Mouse (Mus musculus) CD4-positive, CD25-positive, alpha-beta regulatory T cell, adult 4 months (primary cell): ENCODE results near the gene Fdxacb1. TPM values are rescaled to one million over a fixed set of nuclear protein-coding genes. Genes with fewer than 3 reads are reported as not detected.

Experiments
- ATAC-seq: one replicate; pipeline ENCODE4 v1.8.0; 2017
- polyA plus RNA-seq, 2 experiments: library from polyadenylated mRNA; unstranded; fragments of 100-300 nt; shearing (Covaris generic); gene quantifications; one replicate each; pipeline ENCODE4 v1.2.1; 2017

Gene Fdxacb1
- polyA plus RNA-seq, 2 experiments from 2014 or later: 6.5 to 17.9 TPM

DNA sequence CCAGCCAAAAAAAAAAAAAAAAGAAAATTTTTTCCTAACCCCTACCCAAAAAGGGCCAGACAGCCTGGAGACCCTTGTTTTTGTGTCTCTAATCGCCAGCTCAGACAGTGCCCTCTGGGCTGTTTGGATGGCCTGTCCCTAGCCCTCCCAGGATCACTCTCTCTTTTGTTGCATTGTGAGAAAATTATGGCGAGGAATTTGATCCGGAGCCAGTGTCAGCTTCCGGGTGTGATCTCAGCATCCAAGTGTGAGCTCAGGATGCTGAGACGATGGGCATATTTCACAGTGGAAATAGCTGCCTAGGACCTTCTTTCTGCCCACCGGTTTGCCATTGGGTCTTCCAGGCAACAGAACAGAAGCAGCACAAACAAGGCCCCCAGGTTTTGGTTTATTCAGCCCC lies 17.3 kb upstream of the Fdxacb1 start:
- no peak for ATAC-seq

DNA sequence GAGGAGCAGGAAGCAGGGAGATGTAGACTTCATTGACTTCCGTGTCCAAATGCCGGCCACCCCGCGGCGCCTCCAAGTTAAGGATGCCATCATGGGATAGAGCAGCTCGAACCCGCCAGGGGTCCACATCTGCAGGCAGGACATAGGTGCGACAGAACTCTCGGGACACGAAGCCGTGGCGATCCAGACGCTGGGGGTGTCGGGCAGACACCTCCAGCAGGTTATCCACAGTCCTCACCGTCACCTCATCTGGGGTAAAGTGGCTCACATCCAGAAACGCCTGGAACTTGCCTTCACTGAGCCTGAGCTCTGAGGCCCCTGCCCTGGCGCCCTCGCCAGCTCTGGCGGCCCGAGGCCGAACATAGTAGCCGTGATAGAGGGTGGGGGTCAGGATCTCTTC lies 16.7 kb upstream of the Fdxacb1 start, which contains the start of gene Cryab:
Gene Cryab, plus strand, starts transcription at position 3 of the 400 bp plus-strand sequence.
- ATAC-seq: no peak

DNA sequence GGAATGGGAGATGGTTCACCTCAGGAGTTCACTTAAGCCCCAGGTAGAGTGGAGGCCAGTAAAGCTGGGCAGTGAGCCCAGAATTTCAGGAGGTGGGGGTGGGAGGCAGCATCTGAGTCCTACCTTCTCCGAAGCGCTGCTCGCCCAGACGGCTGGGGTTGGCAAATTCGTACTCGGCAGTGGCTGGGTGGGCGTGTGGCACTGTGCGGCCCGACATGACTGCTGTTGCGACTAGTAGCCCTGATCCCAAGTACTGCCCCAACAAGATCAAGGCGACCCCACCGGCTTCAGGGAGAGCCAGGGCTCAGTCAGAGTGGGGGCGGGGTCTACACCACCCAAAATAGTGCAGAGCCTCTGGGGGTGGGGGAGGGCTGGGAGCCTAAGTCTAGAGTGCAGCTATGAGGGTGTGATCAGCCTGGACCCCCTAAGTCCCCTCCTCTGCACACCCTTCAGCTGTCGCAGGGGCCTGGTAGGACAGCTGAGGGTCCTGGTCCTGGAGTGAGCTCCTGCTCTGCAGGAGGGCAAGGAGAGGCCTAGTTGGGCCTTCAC lies 15.9 kb upstream of the Fdxacb1 start, which contains the start of gene Hspb2:
Gene Hspb2, minus strand, starts transcription at position 301 of the 549 bp plus-strand sequence.
- ATAC-seq: no peak

DNA sequence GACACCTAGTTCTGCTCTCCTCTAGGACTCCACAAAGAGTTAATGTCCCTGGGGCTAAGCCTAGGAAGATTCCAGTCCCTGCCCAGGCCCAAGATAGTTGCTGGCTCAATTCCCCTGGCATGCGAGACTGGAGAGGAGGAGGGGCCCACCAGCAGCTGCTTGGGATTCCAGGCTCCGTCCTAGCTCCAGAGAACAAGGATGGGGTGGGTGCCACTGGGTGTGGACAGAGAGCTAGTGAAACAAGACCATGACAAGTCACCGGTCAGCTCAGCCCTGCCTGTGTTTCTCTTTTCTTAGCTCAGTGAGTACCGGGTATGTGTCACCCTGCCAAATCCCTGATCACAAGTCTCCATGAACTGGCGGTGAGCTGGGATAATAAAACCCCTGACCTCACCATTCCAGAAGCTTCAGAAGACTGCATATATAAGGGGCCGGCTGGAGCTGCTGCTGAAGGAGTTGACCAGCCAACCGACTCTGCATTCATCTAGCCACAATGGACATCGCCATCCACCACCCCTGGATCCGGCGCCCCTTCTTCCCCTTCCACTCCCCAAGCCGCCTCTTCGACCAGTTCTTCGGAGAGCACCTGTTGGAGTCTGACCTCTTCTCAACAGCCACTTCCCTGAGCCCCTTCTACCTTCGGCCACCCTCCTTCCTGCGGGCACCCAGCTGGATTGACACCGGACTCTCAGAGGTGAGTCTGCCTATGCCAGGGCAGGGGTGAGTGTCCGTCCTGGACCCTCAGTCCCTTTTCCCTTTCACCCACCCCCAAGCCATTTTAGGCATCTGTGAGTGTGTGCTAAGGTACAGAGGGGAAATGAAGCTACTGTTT lies 15.0 kb upstream of the Fdxacb1 start:
- no peak for ATAC-seq

DNA sequence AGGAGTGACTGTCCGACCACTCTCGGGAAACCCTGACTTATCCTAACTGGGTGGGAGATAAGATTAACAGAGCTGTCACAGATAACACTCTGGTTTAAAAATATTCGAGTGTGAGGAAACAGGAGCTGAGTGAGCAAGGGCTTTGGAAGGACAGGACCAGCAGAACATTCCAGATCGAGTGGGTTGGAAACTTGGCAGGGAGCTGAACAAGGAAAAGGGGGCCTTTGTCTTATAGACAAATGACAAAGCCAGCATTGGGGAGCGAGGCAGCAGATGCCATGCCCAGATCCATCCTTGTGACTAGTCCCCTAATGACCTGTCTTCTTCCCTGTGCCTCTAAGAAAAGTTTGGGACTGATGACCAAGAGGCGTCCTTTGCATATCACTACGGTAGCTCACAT lies 14.1 kb upstream of the Fdxacb1 start:
- ATAC-seq: no peak

DNA sequence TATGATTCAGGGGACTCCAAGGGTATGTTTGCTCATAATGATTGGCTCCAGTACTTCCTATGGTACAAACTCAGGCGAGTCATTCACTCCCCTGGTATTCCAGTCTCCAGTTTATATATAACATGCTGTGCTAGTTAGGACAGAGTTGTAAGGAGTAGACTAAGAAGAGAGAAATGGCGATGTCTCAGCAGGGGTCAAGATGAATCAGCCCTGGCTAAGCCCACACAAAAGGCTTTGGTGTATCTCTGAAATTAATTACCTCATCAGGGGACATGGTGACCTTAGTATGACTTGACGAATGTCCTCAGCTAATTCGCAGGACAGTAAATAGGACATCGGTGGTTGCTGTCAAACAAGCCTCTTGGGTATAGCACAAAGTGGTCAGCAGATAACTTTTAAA lies 11.3 kb upstream of the Fdxacb1 start:
- ATAC-seq: no peak

DNA sequence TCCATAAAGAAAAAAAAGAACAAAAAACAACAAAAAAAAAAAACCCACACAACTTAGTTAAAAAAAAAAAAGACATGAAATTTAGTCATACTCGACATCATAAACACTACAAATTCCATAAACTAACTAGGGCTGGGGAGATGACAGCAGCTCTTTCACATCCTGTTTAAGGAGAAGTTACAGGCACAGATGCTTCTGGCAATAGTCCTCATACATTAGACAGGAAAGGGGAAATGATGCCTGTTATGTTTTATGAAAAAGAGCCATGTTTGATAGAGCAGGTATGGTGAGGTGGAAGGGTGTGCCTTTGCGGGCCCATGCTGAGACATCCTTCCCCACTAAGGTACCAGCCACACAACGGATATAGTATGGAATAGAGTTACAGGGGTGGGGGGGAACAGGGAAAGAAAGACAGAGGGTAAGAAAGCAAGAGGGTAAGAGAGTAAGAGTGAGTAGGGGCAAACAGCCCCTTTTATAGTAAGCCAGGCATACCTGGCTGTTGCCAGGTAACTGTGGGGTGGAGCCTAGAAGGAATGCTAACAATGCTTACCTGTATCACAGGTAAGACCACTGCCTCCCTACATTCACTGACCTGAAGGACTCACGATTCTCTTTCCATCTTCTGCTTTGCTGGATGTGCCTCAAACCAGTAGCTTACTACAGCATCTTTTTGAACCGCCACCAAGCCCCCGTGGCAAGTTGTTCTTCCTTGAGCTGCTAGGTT lies 6.4 kb upstream of the Fdxacb1 start:
- no peak for ATAC-seq

DNA sequence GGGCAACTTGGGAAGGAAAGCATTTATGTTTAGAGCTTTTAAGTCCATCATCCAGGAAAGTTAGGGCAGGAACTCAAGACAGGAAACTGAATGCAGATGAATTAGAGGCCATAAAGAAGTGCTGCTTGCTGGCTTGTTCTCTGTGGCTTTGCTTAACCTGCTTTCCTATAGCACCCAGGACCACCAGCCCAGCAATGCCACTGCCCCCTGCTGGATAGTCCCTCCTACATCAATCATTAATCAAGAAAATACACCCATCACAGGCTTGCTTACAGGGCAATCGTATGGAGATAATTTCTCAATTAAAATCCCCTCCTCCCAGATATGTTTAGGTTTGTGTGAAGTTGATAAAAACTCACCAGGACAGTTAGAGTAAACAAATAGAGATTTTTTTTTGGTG lies 4.7 kb upstream of the Fdxacb1 start:
- no peak for ATAC-seq

DNA sequence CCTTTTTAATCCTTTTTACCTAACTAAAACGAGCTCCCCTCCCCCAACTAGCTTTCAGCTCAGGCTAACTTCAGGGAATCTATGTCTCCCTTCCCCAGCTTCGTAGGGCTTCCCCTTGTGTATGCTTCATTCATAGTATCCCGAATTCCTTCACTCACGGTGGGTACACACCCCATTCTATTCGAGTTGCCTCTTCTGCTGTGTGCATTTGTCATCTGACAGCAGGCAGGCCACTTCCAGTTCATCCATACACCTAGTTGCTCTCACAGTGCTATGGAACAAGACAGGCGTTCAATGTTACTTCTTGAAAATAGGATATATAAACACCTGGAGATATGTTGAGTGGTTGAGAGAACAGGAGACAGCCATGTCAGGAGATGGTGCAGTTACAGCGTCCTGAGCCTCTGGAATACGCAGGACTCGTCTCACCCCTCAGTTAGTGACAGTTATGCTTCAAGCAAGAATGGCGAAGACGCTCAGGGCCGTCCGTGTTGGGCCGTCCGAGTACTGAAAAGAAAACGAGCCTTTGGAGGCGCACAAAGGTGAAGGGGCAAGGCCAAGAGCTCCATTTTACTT lies 417 bp upstream of the Fdxacb1 start:
- peak; percentile 10 for ATAC-seq

DNA sequence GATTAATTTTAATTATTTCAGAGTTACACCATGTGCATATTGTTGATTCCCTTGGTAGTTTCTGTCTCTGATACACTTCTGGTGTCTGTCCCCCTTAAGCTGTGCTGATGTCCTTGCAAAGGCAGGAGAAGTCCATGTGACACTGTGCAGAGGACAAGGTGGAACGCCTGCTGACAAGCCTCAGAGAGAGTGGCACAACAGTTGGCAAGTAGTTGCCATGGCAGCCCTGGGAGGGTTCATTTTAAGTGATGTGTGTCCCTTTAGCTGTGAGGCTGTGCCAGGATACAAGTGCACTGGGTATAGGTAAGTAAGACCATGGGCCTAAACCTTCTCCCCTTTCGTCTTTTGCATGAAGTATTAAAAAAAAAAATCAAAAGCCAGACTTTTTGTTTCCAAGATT lies 2.0 kb downstream of the Fdxacb1 start:
- ATAC-seq: no peak

DNA sequence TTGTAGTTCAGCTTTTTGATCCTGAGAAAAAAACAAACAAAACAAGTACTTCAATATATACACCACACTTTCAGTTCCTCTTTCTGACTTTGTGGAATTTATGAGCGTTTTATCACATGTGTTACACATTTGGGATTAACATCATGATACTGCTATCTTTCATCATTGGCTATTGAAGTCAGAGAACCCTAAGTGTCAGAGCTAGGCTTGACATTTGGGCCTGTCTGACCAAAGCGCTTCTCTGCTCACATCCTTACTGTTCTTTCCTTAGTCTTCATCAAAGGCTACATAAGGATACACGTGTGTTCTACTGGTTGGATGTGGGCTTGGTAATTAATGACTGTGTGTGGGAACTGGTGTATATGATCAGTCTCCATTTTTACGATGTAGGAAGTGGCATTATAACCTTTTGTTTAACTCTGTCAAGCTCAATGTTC lies 6.0 kb downstream of the Fdxacb1 start:
- ATAC-seq: no peak

DNA sequence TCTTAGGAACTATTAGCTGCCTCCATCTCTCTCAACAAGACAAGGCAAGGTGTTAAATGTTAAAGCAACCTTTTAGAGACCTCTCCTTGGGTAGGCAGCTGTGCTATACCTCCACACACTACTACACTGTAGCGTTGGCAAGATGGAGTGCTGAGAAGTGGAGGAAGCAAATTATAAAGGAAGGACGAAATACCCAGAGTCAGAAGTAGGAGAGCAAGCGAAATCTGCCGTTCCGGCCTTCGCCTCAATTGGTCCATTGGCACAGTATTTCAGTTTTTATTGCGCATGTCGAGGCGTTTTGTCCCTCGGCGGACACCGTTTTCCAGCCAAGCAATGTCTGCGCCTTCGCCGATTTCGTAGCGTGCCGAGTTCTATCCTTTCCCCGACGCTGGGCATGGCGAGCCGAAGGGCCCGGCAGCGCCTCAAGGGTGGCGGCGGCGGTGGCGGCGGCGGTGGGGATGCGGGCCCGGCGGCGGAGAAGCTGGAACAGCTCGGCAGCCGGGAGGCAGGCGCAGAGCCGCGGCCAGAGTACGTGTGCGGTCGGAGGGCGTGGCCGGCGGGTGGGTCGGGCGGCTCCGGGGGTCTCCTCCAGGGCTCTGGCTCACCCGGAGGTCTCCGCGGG lies 7.1 kb downstream of the Fdxacb1 start, which contains the start of the genes Alg9 and 1110032A03Rik:
Gene Alg9, plus strand, starts transcription at position 29 of the 622 bp plus-strand sequence.
Gene 1110032A03Rik, minus strand, starts transcription at position 530 of the 622 bp plus-strand sequence.
- ATAC-seq: peak; percentile 82

DNA sequence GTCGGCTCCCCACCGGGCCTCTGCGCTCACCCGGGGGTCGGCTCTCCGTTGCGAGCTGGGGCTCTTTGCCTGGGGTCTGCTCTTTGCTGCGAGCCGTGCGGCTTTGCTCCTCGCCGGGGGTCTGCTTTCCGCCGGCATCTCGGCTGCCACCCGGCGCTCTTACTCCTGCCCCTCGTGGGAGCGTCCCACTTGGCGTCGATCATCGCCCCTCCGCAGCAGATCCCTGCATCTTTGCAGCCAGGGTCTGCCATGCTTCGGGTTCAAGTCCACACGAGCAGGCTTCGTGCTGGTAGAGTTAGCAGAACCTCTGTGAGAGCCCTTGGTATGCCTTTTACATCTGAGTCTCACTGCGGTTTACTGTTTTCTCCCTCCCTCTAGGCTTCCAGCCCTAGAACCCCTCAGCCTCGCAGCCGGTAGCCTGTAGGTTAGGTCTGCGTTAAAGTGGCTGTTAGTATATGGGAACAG lies 7.7 kb downstream of the Fdxacb1 start:
- peak; percentile 35 for ATAC-seq

DNA sequence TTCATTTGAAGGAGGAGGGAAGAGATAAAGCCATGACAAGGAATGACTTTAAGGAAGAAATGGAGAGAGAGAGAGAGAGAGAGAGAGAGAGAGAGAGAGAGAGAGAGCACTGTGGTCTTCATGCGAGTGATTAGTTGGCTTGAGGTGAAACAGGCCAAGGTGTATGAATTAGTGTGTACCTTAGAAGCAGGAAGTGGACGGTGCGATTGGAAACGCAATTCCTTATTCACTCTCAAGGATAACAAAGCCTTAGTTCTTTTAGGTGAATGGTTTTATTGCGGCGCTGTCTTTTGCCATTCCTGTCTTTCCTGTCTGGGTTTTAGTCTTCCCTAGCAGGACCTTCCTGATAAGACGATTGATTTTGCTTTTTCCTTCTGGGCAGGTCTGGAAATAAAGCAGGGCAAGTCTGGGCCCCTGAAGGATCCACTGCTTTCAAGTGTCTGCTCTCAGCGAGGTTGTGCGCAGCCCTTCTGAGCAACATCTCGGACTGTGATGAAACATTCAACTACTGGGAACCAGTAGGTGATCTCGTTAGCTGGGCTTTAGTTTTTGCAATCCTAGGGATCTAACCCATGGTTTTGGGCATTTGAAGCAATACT lies 8.2 kb downstream of the Fdxacb1 start:
- ATAC-seq: no peak

DNA sequence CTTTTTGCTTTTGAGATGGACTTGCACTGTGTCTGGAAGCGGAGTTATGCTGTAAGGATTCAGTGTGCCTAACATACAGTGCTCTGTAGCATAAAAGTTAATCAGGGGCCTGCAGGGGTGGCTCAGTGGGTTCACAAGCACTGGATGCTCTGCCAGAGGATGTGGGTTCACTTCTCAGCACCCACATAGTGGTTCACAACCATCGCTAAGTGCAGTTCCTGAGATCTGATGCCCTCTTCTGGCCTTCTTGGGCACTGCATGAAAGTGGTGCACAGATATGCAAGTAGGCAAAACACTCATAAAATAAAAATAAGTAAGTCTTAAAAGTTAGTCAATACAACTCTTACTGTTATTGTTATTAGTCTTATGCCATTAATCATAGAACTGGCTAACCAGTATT lies 14.1 kb downstream of the Fdxacb1 start:
- ATAC-seq: peak; percentile 64

DNA sequence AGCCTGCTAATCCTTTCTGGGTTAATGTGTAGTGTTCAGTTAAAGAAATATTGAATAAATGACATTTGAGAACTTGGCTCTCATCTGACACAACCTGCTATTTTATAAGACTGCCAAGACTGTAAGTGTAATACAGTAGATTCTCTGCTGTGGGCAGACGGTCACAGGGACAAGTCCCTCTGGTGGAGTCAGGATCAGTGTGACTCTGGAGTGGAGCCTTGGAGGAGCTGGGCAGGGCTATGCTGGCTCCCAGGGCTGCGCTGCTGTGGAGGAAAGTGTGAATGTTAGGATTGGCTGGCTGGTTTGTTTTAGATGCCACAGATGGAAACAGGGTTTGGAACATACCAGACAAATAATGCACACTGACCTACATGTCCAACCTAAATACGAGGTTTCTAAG lies 27.2 kb downstream of the Fdxacb1 start:
- no peak for ATAC-seq

DNA sequence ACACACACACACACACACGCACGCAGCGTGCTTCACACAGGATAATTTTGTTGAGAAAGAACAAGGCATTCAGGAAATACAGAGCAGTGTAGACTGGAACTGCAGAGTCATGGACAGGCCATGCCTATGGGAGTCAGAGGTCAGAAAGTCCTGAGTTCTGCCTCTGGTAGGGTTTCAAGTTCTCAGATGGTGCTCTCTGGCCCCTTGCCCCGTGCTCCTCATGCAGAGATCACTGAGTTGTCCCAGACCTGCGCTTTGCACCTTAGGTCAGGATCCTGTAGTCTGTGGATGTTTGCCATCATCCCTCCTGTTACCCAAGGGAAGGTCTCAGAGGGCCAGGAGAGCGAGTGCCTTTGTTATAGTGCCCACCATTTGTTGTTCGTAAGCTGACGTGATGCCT lies 28.7 kb downstream of the Fdxacb1 start:
- ATAC-seq: no peak

DNA sequence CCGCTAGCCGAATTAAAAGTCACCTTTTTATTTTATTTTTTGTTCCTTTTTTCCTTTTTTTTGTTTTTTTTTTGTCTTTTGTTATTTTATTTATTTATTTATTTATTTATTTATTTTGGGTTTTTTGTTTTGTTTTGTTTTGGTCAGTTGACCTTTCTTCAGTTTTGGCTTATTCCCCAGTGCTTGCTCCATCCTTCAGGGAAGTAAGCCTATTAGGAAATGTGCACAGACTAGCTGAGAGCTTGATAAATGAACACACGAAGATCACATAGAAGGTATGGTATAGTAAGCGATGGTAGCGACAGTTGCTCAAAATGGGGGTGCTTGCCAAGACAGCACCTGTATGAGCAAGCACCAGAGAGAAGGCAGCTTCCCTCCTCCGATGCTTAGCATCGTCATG lies 29.6 kb downstream of the Fdxacb1 start:
- no peak for ATAC-seq

DNA sequence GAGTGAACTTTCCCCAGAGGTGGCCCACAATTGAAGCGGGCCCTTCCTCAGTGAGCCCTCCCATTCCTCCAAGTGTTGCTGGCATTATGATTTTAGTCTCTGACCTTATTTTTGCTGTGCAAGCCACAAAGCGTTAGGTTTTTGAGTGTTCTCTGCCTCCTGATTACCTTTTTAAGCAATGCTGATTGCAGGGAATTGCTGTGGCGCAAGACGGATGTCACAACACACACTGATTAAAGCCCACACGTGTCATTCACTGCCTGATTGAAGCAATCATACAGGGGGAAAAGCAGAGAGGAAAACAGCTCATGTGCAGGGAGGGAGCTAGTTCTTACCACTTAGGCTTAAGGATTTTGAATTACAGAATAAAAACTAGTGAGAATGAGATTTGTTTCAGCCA lies 30.3 kb downstream of the Fdxacb1 start:
- ATAC-seq: no peak

DNA sequence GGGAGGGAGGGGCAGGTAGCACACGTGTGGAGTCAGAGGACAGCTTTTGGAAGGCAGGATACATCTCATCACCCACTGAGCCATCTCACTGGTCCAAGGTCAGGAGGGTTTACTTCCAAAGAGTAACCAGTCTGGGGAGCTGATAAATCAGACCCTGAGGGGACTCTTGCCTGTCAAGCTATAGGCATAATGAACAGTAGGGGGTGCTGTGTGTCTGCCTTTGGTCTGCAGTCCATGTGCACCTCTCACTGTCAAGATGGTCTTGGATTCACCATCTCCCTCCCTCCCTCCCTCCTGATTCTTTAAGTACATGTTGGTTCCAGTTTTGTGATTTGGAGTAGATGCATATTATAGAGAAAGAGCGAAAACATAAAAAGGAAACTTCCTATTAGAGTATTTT lies 32.9 kb downstream of the Fdxacb1 start:
- peak; percentile 76 for ATAC-seq

DNA sequence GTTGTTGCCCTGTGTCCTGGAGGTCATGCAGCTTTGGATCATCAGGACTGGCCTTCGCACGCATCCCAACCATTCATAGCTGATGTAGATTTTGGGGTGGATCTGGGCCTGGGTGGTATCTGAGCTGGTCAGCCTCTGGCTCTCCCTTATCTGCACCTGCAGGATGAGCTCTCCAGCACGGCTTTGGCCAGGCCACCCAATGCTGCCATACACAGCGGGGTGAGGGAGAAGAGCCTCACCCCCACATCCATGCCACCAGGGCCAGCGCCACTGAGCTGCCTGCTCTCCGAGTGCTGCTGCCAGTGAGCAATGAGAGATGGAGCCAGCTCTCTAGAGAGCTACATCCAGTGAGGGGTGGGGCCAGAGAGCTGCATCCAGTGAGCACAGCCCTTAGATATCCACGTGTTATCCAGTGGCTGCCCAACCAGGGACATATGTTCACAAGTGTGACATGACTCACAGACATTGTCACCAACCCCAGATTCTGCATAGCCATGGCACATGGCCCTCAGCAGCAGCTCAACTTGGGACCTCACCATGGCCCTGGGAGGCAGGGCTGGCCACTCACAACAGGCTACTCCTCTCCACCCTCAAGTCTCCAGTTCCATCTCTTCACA lies 35.1 kb downstream of the Fdxacb1 start:
- ATAC-seq: no peak

DNA sequence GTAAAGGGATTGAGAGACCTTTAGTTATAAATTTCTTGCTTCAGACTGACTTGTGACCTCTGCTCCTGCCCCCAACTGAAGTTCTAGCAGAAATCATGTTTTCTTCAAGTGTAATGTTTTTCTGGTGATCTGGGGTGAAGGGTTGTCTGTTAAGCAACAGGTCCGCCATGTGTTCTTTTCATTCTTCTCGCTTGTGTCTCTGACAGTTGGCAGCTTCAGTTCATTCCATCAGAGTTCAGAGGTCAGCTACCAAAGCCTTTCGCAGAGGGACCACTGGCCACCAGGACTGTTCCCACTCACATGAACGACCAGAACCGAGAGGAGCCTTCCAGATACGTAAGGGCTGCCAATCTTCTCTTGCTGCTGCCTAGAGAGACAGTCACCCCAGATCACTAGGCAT lies 40.4 kb downstream of the Fdxacb1 start:
- no peak for ATAC-seq
